Mouse (Mus musculus) T-helper 1 cell (primary cell): ENCODE measurements around the gene Olfr796.

Experiments used
- in situ Hi-C: fragments of 300-600 bp; cut with MboI, MseI; formaldehyde crosslinking; loops from one replicate; pipeline ENCODE4 v1.15.1; 2025; ENCODE audit warnings: high pct_unique_total_duplicates

Olfr796 gene

GRCm38 (mm10) chr10:129612470-129612869 is at the start of gene Olfr796:
Gene Olfr796 (minus strand): TSS chr10:129612570.
- in situ Hi-C loops, result no loop called here

- in situ Hi-C loops, result no loop called here
Measured at GRCm38 (mm10) chr10:129657394-129657793, 45.0 kb upstream of the Olfr796 start, which contains the start of gene Olfr800. Gene Olfr800 (plus strand): TSS chr10:129657694.

GRCm38 (mm10) chr10:129651763-129652162 is 39.4 kb upstream of the Olfr796 start:
- in situ Hi-C loops, result no loop called here

- in situ Hi-C loops, result no loop called here
Measured at GRCm38 (mm10) chr10:129637184-129637583, 24.8 kb upstream of the Olfr796 start, which contains the start of gene Olfr799. Gene Olfr799 (plus strand): TSS chr10:129637484.

- in situ Hi-C loops, result no loop called here
Measured at GRCm38 (mm10) chr10:129627834-129628233, 15.5 kb upstream of the Olfr796 start, which contains the start of gene Olfr798. Gene Olfr798 (minus strand): TSS chr10:129627934.

- in situ Hi-C loops, result no loop called here
Measured at GRCm38 (mm10) chr10:129623251-129623650, 10.9 kb upstream of the Olfr796 start.

GRCm38 (mm10) chr10:129621724-129622123 is 9.4 kb upstream of the Olfr796 start:
- in situ Hi-C loops, result no loop called here

- in situ Hi-C loops, result no loop called here
Measured at GRCm38 (mm10) chr10:129577066-129577465, 35.3 kb downstream of the Olfr796 start.

- in situ Hi-C loops, result no loop called here
Measured at GRCm38 (mm10) chr10:129567355-129567754, 45.0 kb downstream of the Olfr796 start, which contains the start of gene Olfr794. Gene Olfr794 (plus strand): TSS chr10:129567655.
